Mouse (Mus musculus): ENCODE measurements at regions not wholly inside any gene's neighbourhood (a gene's known extent, or its start where the extent isn't known, plus 50 kb on each side); places are given as distances from the start of the nearest gene placed in this dataset.

DNA sequence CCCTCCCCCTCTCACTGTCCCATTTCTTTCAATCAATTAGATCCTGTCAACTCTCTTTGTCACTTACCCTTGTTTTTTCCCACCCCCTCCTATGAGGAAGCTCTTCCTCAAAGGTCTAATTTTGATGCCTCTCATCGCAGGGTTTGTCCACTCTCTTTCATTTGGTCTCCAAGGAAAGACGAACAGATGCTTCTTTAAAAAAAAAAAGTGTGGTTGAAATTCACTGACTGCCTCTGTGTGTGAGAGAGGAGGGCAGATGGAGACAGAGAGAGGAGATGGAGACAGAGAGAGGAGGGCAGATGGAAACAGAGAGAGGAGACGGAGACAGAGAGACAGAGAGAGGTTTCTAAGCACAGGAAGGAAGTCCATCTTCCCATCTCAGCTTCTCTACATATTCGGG lies 113.1 kb downstream of the Cartpt start:
- H3K36me3 ChIP-seq (ENCODE audit: control insufficient read depth, insufficient read depth, low read length), result no peaks in the 10 kb centered on the region
- H3K4me2 ChIP-seq (ENCODE audit: low read depth, low read length), result no peak overlapping the region
- H3K27ac ChIP-seq (ENCODE audit: low read length), result no peak overlapping the region
- H3K4me1 ChIP-seq (ENCODE audit: control insufficient read depth, insufficient read depth, low read length), result no peaks in the 10 kb centered on the region
- H3K27me3 ChIP-seq (ENCODE audit: control insufficient read depth, insufficient read depth, low read length), result no peaks in the 10 kb centered on the region
- H3K9ac ChIP-seq (ENCODE audit: low read length), result no peak overlapping the region
- WGBS, result 60% methylated on average over 4 of the region's 4 CpGs
- no peaks in the 10 kb centered on the region for H3K9me3 ChIP-seq (replicated peaks; ENCODE audit: control insufficient read depth, low read length)
- no peak overlapping the region for H3K4me3 ChIP-seq (replicated peaks; ENCODE audit: low read length)
- no peak for ATAC-seq (ENCODE audit: insufficient read depth, low FRiP score)

DNA sequence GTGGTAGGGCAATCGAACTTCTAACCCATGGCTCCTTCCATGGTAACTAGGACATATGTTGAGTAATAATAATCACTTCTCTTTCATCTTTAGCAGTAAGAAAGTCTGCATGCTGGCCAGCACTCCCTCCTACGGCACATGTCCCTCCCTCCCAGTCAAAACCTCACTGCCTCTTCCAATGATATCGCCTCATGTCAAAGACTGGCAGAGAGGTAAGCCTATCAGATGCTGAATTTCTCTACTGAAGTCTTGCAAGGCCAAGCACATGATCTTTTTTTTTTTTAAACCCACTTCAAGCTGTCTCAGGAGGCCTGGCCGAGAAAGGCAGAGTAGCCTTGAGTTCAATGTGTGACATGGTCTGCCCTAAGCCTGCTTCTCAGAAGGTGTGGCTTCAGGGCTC lies 115.5 kb downstream of the Cartpt start:
- Histone ChIP-seq H3K9ac (ENCODE audit: low read length) (no peak overlapping the region), H3K4me1 (ENCODE audit: control insufficient read depth, insufficient read depth, low read length) (no peaks in the 10 kb centered on the region), H3K4me3 (replicated peaks; ENCODE audit: low read length) (no peak overlapping the region), H3K4me2 (ENCODE audit: low read depth, low read length) (no peak overlapping the region), H3K27ac (ENCODE audit: low read length) (no peak overlapping the region), H3K9me3 (replicated peaks; ENCODE audit: control insufficient read depth, low read length) (no peaks in the 10 kb centered on the region), H3K36me3 (ENCODE audit: control insufficient read depth, insufficient read depth, low read length) (no peaks in the 10 kb centered on the region), H3K27me3 (ENCODE audit: control insufficient read depth, insufficient read depth, low read length) (no peaks in the 10 kb centered on the region)
- ATAC-seq (ENCODE audit: insufficient read depth, low FRiP score), result no peak
- 86% methylated on average over 4 of the region's 4 CpGs for WGBS

GRCm38 (mm10) chr13:99784314-99784713 lies 116.6 kb downstream of the Cartpt start:
- Histone ChIP-seq H3K9me3 (replicated peaks; ENCODE audit: control insufficient read depth, low read length) (no peaks in the 10 kb centered on the region), H3K9ac (ENCODE audit: low read length) (no peak overlapping the region), H3K4me1 (ENCODE audit: control insufficient read depth, insufficient read depth, low read length) (no peaks in the 10 kb centered on the region), H3K36me3 (ENCODE audit: control insufficient read depth, insufficient read depth, low read length) (no peaks in the 10 kb centered on the region), H3K27ac (ENCODE audit: low read length) (no peak overlapping the region), H3K4me2 (ENCODE audit: low read depth, low read length) (no peak overlapping the region), H3K4me3 (replicated peaks; ENCODE audit: low read length) (no peak overlapping the region), H3K27me3 (ENCODE audit: control insufficient read depth, insufficient read depth, low read length) (no peaks in the 10 kb centered on the region)
- WGBS, result 75% methylated on average over 2 of the region's 2 CpGs
- no peak for ATAC-seq (ENCODE audit: insufficient read depth, low FRiP score)

GRCm38 (mm10) chr13:99782883-99783721 lies 117.8 kb downstream of the Cartpt start:
- H3K36me3 ChIP-seq (ENCODE audit: control insufficient read depth, insufficient read depth, low read length), result no peaks in the 10 kb centered on the region
- no peak for ATAC-seq (ENCODE audit: insufficient read depth, low FRiP score)
- 77% methylated on average over 15 of the region's 15 CpGs for WGBS
- H3K9ac ChIP-seq (ENCODE audit: low read length), result no peak overlapping the region
- no peak overlapping the region for H3K4me3 ChIP-seq (replicated peaks; ENCODE audit: low read length)
- H3K4me1 ChIP-seq (ENCODE audit: control insufficient read depth, insufficient read depth, low read length), result no peaks in the 10 kb centered on the region
- H3K27ac ChIP-seq (ENCODE audit: low read length), result no peak overlapping the region
- no peaks in the 10 kb centered on the region for H3K9me3 ChIP-seq (replicated peaks; ENCODE audit: control insufficient read depth, low read length)
- H3K27me3 ChIP-seq (ENCODE audit: control insufficient read depth, insufficient read depth, low read length), result no peaks in the 10 kb centered on the region
- no peak overlapping the region for H3K4me2 ChIP-seq (ENCODE audit: low read depth, low read length)

DNA sequence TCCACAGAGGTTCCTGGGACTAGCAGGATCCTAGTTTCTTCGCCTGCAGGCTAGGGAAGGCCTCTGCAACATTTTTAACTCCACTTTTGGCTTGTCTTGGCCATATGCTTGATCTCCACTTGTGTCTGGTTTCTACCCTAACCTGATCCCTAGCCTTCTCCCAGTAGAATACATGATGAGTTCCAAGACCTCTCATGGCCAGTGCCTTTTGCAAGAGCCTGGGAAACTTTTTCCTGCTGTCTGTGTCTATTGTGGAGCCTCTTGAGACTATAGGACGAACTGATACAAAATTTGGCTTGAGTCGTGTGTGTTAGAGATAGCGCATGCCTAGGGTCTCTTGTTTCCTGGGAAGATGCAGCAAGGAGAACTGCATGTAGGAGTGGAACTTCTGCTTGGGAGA lies 119.3 kb downstream of the Cartpt start:
- Histone ChIP-seq H3K9me3 (replicated peaks; ENCODE audit: control insufficient read depth, low read length) (no peaks in the 10 kb centered on the region), H3K4me3 (replicated peaks; ENCODE audit: low read length) (no peak overlapping the region), H3K36me3 (ENCODE audit: control insufficient read depth, insufficient read depth, low read length) (no peaks in the 10 kb centered on the region), H3K27ac (ENCODE audit: low read length) (no peak overlapping the region), H3K9ac (ENCODE audit: low read length) (no peak overlapping the region), H3K4me1 (ENCODE audit: control insufficient read depth, insufficient read depth, low read length) (no peaks in the 10 kb centered on the region), H3K4me2 (ENCODE audit: low read depth, low read length) (no peak overlapping the region), H3K27me3 (ENCODE audit: control insufficient read depth, insufficient read depth, low read length) (no peaks in the 10 kb centered on the region)
- WGBS, result 82% methylated on average over 4 of the region's 4 CpGs
- ATAC-seq (ENCODE audit: insufficient read depth, low FRiP score), result no peak

DNA sequence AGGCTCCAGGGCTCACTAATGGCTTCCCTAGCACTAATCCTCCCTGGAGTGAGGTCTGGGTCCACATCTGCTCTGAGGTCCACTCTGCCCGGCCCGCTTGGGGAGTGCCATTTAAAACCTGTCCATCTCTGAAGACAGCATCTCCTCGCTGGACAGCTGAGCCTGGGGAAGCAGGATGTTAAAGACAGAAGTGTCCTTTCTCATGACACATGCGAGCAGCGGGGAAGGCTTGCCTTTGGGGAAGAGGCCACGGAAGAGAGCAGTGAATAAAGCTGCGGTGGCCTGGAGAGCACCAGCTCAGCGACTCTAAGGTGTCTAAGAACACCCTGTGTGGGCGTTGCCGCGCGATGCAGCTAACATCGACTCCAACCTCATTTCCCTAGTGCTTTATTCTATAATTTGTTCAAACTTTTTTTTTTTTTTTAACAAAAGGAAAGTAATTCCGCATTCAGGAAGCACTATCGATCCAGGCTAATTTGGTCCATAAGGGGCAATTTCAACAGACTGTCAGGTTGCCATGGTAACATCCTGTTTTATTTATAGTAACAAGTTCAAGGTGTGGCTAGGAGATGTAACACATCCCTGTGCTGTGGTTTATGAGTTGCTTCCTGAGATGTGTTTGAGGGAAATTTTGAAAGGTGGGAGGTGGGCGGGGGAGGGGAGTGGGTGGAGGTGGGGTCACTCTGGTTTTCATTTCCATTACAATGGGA lies 120.0 kb downstream of the Cartpt start:
- no peak overlapping the region for H3K27ac ChIP-seq (ENCODE audit: low read length)
- H3K36me3 ChIP-seq (ENCODE audit: control insufficient read depth, insufficient read depth, low read length), result no peaks in the 10 kb centered on the region
- ATAC-seq (ENCODE audit: insufficient read depth, low FRiP score), result no peak
- H3K4me3 ChIP-seq (replicated peaks; ENCODE audit: low read length), result no peak overlapping the region
- no peak overlapping the region for H3K9ac ChIP-seq (ENCODE audit: low read length)
- H3K27me3 ChIP-seq (ENCODE audit: control insufficient read depth, insufficient read depth, low read length), result no peaks in the 10 kb centered on the region
- no peaks in the 10 kb centered on the region for H3K4me1 ChIP-seq (ENCODE audit: control insufficient read depth, insufficient read depth, low read length)
- H3K9me3 ChIP-seq (replicated peaks; ENCODE audit: control insufficient read depth, low read length), result no peaks in the 10 kb centered on the region
- no peak overlapping the region for H3K4me2 ChIP-seq (ENCODE audit: low read depth, low read length)
- WGBS, result 30% methylated on average over 16 of the region's 16 CpGs

GRCm38 (mm10) chr13:99778747-99779146 lies 122.1 kb downstream of the Cartpt start:
- WGBS, result 70% methylated on average over 2 of the region's 2 CpGs
- Histone ChIP-seq H3K4me1 (ENCODE audit: control insufficient read depth, insufficient read depth, low read length) (no peaks in the 10 kb centered on the region), H3K36me3 (ENCODE audit: control insufficient read depth, insufficient read depth, low read length) (no peaks in the 10 kb centered on the region), H3K27me3 (ENCODE audit: control insufficient read depth, insufficient read depth, low read length) (no peaks in the 10 kb centered on the region), H3K27ac (ENCODE audit: low read length) (no peak overlapping the region), H3K4me2 (ENCODE audit: low read depth, low read length) (no peak overlapping the region), H3K4me3 (replicated peaks; ENCODE audit: low read length) (no peak overlapping the region), H3K9me3 (replicated peaks; ENCODE audit: control insufficient read depth, low read length) (no peaks in the 10 kb centered on the region), H3K9ac (ENCODE audit: low read length) (no peak overlapping the region)
- no peak for ATAC-seq (ENCODE audit: insufficient read depth, low FRiP score)

DNA sequence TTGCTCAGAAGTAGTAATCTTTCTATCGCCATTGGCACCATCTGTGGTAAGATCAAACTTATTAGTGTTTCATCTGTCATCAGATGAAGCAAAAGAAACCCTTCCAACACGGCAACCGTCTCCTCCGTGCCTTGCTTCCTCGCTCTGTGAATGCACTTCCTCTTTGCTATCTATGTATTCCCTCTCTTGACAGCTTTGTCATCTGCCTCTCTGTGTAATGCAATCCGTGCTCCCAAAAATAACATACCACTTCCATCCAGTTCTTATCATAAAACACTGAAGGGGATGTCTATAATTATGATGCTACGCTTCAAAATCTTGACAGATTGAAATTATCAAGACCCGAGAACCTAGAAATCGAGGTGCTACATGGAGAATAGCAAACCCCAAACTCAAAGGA lies 123.2 kb downstream of the Cartpt start:
- H3K36me3 ChIP-seq (ENCODE audit: control insufficient read depth, insufficient read depth, low read length), result no peaks in the 10 kb centered on the region
- no peak overlapping the region for H3K4me2 ChIP-seq (ENCODE audit: low read depth, low read length)
- no peak overlapping the region for H3K4me3 ChIP-seq (replicated peaks; ENCODE audit: low read length)
- H3K9ac ChIP-seq (ENCODE audit: low read length), result no peak overlapping the region
- no peaks in the 10 kb centered on the region for H3K27me3 ChIP-seq (ENCODE audit: control insufficient read depth, insufficient read depth, low read length)
- ATAC-seq (ENCODE audit: insufficient read depth, low FRiP score), result no peak
- H3K27ac ChIP-seq (ENCODE audit: low read length), result no peak overlapping the region
- no peaks in the 10 kb centered on the region for H3K4me1 ChIP-seq (ENCODE audit: control insufficient read depth, insufficient read depth, low read length)
- WGBS, result 77% methylated on average over 9 of the region's 9 CpGs
- H3K9me3 ChIP-seq (replicated peaks; ENCODE audit: control insufficient read depth, low read length), result no peaks in the 10 kb centered on the region

- 37% methylated on average over 5 of the region's 5 CpGs for WGBS
- ATAC-seq (ENCODE audit: insufficient read depth, low FRiP score), result no peak
- H3K4me1 ChIP-seq (ENCODE audit: control insufficient read depth, insufficient read depth, low read length), result no peaks in the 10 kb centered on the region
- H3K9ac ChIP-seq (ENCODE audit: low read length), result no peak overlapping the region
- no peaks in the 10 kb centered on the region for H3K9me3 ChIP-seq (replicated peaks; ENCODE audit: control insufficient read depth, low read length)
- H3K27me3 ChIP-seq (ENCODE audit: control insufficient read depth, insufficient read depth, low read length), result no peaks in the 10 kb centered on the region
- no peak overlapping the region for H3K4me2 ChIP-seq (ENCODE audit: low read depth, low read length)
- H3K27ac ChIP-seq (ENCODE audit: low read length), result no peak overlapping the region
- no peak overlapping the region for H3K4me3 ChIP-seq (replicated peaks; ENCODE audit: low read length)
- no peaks in the 10 kb centered on the region for H3K36me3 ChIP-seq (ENCODE audit: control insufficient read depth, insufficient read depth, low read length)
These were observed 134.9 kb downstream of the Cartpt start for GRCm38 (mm10) chr13:99765965-99766364.

Measured in stomach, embryonic 16.5 days (tissue).